Mouse (Mus musculus): ENCODE data around the gene Dgkq.

GRCm38 (mm10) chr5:108646343-108646660 is 23.2 kb downstream of the Dgkq start:
- TF ChIP-seq CTCF (IDR thresholded peaks at IDR 0.05; ENCODE audit: control insufficient read depth, insufficient read depth, low read length) (no peak), POLR2A (IDR thresholded peaks at IDR 0.05; ENCODE audit: borderline replicate concordance, control insufficient read depth, low read depth, low read length) (no peak)

All from bone marrow, adult 2 months (tissue).